15 mouse cellular contexts compared by ENCODE assay signal in genomic region chr9:84740336-84740735, GRCm38 (mm10).
"Had no signal": no experiment of that assay in that cellular context is flagged by ENCODE, and none has a peak within 500 bp of the region (broad histone marks: within the 10 kb centered on the region; RNA-seq: fewer than 3 reads in every experiment).

No protein-coding gene starts in this region.

- DNase-seq: layer of hippocampus, adult 9-11 months; layer of hippocampus, postnatal 36 days; liver, embryonic 13.5 days; lung, adult 18-20 months; retina, postnatal 1 day; right cerebral cortex, postnatal 4 days; thymus, adult 2 months; thymus, postnatal 25 days had no signal

- H3K36me3 ChIP-seq: limb, embryonic 15.5 days; liver, embryonic 13.5 days; midbrain, embryonic 12.5 days; neural tube, embryonic 13.5 days; stomach, embryonic 15.5 days had no signal

- H3K4me1 ChIP-seq: limb, embryonic 15.5 days; liver, embryonic 13.5 days; midbrain, embryonic 12.5 days; neural tube, embryonic 13.5 days; stomach, embryonic 15.5 days had no signal

- H3K9ac ChIP-seq: limb, embryonic 15.5 days; liver, embryonic 13.5 days; midbrain, embryonic 12.5 days; neural tube, embryonic 13.5 days; stomach, embryonic 15.5 days had no signal

- ATAC-seq: intestine, embryonic 16.5 days; midbrain, embryonic 16.5 days had no signal

- H3K4me2 ChIP-seq: limb, embryonic 15.5 days; liver, embryonic 13.5 days; midbrain, embryonic 12.5 days; neural tube, embryonic 13.5 days; stomach, embryonic 15.5 days had no signal

- H3K27ac ChIP-seq: kidney, postnatal 0 days; limb, embryonic 15.5 days; liver, embryonic 13.5 days; midbrain, embryonic 12.5 days; neural tube, embryonic 13.5 days; stomach, embryonic 15.5 days had no signal

- H3K27me3 ChIP-seq: limb, embryonic 15.5 days; liver, embryonic 13.5 days; midbrain, embryonic 12.5 days; neural tube, embryonic 13.5 days; stomach, embryonic 15.5 days had no signal

- H3K4me3 ChIP-seq: limb, embryonic 15.5 days; liver, embryonic 13.5 days; midbrain, embryonic 12.5 days; neural tube, embryonic 13.5 days; stomach, embryonic 15.5 days had no signal

- H3K9me3 ChIP-seq: limb, embryonic 15.5 days; liver, embryonic 13.5 days; midbrain, embryonic 12.5 days; neural tube, embryonic 13.5 days; stomach, embryonic 15.5 days had no signal
